Mouse (Mus musculus) liver (tissue): ENCODE measurements around the gene Col7a1.

ENCODE experiments used
- DNase-seq: peaks from one replicate; pipeline ENCODE4 v3.0.0-alpha.2; 2020; ENCODE audit warnings: mixed read lengths

Gene Col7a1

DNA sequence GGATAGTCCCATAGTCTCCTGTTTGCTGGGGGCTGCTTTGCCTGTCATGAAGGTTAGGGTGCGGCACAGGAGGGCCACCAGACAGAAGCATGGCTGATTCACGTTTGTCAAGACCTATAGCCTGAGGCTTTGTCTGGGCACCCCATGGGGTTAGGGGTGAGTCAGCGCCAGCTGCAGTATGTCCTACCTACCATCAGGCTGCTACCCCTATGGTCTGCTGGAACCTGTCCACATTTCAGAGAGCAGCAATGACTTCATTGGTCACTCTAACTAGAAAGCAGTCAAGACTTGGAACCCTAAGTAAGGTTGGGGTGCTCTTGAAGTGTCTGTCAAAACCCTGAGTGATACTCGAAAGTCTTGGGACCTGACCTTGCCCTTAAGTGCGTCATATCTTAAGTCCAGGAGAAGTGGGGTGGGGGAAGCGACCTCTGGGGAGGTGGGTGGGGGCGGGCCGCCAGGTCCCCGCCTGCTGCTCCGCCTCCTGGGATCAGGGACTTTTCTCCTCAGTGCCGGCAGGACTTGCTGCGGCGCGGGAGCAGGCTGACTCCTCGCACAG is at the start of gene Col7a1:
TSS of gene Col7a1 (plus strand) at position 506 of the 556 bp plus-strand sequence.
- no peak for DNase-seq

DNA sequence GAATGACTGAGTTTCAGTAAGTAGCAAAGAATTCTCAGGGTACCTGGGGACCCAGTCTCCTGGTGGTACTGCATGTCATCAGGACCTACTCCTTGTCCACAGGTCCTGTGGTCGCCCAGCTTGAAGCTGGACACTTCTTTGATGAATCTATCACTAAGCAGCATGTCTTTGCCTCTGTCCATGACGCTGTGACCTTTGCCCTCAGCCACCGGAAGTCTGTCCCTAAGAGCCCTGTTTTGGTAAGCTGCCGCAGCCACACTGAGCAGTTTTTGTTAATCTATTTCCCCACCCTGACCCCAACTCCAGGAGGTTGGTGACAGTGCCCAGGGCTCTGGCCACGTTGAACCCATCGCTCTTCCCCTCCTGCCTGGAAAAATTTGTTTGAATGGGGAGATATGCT is 41.1 kb upstream of the Col7a1 start:
- DNase-seq, result no peak

DNA sequence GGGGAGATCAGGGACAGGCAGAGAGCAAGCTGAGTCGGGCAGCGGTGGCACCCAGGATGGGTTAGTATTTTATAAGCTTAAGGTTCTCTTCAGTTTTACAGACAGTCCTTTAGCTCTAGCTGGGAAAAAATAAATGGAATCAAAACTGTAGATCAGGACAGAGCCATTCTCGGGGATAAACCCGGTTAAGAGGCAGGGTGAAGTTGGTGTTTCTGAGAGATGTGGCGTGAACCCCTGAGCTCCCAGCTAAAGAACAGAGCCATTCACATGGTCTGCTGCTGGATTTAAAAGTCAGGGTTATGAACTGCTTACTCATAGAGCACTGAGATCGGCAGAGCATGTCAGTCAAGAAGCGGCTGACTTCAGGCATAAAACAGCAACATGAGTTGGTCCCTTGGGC is 40.2 kb upstream of the Col7a1 start:
- no peak for DNase-seq

DNA sequence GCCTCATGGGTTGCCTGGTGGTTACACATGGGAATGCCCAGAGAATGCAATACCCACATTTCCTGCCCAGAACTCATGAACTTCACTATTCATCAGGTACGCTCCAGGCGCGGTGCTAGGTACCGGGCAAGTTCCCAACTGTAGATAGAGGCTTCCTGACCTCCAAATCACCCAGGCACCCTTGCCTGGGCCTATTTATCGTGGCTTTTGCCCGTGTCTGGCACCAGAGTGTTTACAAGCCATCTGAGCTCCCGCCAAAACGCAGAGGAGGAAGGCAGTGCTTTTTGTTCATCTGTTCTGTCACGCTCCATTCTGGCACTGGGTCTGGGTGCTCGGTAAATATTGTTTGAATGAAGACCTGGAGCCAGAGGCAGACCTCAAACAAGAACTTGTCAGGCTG is 39.8 kb upstream of the Col7a1 start:
- DNase-seq, result no peak

DNA sequence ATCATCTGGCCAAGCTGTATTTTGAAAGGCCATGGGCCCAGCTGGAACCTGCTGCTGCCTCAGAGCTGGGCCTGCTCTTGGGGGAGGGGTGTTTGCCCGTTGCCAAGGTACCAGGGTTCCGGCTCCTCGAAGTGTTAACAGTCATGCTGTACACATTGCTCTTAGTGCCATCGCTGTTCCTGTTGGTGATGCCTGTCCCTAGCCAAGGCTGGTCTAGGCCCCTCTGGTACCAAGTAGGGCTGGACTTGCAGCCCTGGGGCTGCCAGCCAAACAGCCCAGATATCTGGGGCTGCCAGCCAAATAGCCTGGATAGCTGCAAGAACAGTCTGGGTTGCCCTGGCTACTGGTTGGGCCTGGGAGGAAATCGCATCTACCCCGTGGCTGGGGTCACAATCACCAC is 38.9 kb upstream of the Col7a1 start, which contains the start of gene Tmem89:
TSS of gene Tmem89 (plus strand) at position 129 of the 400 bp plus-strand sequence.
- DNase-seq, result no peak

DNA sequence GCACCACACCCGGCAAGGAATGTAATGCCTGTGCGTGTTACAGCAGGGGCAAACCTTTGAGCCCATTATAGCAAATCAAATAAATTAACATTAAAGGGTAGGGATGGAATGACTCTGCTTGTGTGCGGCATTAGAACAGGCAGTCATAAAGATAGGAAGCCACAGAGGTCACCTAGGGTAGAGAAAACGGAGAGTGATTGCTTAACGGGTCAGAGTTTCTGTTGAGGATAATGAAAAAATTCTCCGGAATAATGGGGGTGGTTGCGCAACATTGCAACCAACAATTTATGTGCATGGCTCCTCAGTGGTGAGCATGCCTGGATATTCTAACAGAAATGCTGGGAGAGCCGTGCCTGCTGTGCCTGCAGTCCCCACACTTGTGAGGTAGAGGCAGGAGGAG is 27.5 kb upstream of the Col7a1 start:
- no peak for DNase-seq

DNA sequence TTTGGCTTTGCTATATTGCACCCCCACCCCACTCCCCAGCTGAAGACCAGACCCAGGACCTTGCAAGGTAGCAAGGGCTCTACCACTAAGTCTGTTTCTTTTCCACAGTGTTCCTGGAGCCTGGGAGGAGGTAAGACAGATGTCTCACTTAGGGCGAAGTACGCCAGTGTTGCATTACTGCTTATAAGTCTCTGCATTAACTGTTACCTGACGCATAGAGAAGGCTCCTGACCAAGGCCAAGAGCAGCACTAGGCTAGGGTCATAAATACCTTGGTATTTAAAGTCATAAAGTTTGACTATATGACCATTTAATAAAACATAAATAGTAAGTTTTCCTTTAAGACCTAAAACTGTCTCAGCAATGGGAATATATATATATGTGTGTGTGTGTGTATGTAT is 25.0 kb upstream of the Col7a1 start:
- DNase-seq, result no peak

DNA sequence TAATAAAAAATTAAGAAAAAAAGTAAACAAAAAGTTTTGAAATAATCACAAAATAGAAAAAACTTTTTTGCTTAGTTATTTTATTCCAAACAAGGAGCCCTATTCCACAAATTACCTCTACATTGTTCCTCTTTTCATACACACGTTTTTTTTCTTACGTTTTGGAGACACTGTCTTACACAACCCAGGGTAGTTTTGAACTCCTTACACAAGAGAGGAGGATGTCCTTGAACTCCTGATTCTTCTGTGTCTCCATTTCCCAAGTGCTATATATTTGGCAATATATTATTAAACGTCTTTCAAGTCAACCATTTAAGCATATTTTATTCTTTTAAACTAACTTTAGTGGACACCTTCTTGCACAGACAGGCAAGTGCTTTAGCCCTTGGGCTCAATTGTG is 17.4 kb upstream of the Col7a1 start:
- no peak for DNase-seq

DNA sequence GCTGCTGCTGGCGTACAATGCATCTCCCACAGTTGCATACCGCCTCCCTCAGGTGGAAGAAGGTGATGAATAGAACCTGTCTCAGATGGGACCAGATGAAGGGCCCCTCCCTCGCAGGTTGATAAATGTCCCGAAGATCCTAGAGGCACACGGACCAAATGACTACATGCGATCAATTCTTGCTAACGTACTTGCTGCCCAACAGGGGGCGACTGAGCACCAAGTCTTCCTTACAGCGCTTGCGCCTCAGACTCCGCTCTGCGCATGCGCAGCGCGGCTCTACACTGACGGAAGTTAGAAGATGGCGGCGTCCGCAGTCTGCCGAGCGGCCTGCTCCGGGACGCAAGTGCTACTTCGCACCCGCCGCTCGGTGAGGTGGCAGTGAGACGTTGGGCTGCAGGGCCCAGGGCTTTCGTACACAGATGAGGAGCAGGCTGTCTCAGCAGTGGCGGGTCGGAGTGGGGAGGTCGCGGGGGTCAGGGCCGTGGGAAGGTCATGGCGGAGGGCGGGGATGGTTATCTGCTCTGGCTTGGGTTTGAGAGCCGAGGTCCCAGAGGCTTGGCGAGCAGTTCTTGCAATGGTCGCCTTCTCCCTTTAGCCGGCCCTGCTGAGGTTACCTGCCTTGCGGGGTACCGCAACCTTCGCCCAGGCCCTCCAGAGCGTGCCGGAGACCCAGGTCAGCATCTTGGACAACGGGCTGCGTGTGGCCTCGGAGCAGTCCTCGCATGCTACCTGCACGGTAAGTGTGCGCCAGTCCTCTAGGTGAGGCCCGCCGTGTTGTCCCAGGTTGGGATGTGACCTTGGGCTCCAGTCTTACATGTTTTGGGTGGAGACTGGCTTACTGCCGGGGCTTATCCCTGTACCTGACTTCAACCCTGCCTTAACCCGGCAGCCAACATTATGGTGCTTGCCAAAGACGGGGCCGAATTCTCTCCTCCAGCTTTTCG is 16.7 kb upstream of the Col7a1 start, which contains the start of gene Uqcrc1:
TSS of gene Uqcrc1 (plus strand) at position 216 of the 947 bp plus-strand sequence.
- DNase-seq, result peak; percentile 98

DNA sequence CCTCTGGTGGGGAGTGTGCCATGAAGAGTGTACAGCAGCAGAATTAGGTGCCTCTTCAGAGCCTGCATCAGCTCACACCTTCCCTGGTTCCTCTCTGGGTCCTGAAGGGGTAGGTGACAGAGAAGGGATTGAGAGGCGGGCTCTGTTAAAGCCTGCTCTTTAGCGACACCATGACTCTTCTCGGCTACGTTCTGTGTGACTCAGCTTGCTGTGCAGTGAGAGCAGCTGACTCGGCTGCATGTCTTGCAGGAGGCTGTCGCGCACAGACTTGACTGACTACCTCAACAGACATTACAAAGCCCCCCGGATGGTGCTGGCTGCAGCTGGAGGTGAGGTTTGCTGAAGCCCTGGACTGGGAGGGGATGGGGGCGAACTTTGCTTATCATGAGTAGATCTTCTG is 8.3 kb upstream of the Col7a1 start:
- DNase-seq, result no peak

DNA sequence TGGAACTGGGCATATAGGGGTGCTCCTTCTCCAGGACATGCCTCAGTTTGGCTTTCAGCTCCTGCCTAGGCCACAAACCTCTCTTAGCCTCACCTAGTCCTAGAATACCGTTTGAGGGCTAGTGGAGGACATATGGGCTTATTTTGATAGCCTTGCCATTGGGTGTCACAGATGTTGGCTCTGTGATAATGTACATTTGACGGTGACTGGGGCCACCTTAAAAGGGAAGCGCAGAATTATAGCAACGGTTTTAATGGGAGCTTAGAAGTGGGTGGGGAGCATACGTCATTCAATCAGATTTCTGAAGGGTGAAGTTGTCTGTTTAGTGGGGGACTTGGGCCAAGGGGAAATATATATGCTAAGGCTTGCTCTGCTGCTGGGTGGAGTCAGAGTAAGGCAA is 7.8 kb upstream of the Col7a1 start:
- no peak for DNase-seq

DNA sequence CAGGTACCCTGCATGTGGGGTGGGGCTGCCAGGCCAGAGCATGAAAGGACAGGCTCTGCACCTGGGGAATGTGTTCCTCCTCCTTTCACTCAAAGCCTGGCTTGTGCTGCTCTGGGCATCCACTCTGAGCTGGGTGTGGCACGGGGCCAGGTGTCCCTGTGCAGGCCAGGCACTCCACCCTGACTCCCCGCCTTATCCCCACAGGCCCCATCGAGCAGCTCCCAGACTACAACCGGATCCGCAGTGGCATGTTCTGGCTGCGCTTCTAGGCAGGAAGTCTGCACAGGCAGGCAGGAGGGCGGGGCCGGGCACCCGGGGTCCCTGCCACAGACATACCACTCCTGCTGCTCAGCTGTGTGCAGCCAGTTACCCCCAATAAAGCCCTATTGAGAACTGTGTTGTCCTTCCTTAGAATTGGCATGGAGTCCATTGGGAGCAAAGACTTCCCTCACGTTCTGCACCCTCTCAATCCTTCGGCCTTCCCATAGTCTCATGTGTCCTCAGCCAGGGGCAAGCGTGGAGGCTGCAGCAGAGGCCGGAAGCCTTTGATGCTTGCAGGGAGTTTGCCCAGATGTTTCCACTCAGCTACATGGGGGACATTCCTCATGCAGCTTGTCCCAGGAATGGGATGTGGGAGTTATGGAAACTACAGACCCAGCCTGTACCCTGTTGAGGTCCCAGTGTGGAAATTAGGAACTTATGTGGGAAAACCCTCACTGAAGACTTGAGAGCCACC is 4.0 kb upstream of the Col7a1 start:
- no peak for DNase-seq

DNA sequence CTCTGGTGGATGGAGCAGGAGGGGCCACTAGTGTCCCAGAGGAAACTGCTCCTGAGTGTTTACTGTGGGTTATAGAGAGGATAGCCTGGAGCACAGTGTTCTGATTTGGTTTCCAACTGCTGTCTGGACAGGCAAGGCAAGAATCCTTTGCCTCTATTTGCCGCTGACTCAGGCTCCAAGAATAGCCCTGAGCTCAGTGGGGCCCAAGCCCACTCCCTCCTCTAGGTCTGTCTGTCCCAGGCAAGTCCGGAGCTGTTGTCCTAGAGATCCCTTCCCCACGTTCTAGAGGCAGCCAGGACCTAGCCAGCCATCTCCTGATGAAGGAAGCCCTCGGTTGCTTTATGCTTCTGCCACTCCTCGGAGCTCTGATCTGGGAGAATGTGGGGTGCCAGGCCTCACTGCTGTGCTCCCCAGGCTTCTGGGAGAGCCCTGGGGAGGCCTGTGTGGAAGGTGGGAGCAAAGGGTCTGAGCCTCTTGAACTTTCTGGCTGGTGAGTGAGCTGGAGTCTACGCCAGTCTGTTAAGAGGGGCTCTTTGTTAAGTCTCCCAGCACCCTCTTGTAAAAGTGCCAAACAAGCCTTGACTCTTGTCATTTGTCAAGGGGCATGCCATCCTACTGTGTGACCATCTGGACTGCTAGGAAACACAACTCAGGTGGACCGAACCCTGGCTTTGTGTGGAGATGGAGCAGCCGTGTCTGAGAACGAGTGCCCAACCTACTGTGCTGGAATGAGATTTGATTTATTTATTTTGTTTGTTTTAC is 3.2 kb upstream of the Col7a1 start:
- no peak for DNase-seq

DNA sequence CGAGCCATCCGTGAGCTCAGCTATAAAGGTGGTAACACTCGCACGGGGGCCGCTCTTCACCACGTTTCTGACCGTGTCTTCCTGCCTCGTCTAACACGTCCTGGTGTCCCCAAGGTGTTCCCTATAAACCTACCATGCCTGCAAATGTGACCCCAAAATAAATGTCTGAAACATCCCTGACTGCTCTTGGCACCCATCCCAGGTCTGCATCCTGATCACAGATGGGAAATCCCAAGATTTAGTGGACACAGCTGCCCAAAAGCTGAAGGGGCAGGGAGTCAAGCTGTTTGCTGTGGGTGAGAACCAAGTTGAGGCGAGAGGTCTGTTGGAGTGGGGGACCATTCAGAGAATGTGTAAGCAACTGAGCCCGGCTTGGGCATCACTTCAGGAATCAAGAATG is 1.9 kb downstream of the Col7a1 start:
- DNase-seq, result no peak

DNA sequence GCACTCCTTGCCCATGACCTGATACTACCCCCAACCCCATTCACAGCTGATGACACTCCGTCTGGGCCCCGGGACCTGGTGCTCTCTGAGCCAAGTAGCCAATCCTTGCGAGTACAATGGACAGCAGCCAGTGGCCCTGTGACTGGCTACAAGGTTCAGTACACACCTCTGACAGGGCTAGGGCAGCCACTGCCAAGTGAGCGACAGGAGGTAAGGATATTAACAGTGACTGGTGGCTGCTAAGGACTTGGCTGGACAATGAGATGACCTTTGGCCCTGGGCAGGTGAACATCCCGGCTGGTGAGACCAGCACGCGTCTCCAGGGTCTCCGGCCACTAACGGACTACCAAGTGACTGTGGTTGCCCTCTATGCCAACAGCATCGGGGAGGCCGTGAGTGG is 2.5 kb downstream of the Col7a1 start:
- DNase-seq, result no peak

DNA sequence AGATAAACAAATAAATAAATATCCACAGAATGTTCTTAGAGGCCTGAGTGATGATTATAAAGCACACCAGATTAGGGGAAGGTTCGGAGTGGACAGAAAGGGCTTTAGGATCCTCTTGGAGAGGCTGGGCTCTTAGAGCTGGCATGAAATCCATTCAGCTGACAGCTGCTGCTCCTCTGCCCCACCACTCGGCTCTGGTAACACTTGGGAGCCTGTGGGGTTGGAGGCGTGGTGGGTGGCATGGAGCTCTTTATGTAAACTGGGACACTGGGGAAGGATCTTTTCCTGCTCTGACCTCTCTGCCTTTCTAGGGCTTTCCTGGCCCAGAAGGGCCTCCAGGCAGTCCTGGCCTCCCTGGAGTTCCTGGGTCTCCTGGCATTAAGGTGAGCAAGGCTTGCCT is 10.2 kb downstream of the Col7a1 start:
- DNase-seq, result no peak

DNA sequence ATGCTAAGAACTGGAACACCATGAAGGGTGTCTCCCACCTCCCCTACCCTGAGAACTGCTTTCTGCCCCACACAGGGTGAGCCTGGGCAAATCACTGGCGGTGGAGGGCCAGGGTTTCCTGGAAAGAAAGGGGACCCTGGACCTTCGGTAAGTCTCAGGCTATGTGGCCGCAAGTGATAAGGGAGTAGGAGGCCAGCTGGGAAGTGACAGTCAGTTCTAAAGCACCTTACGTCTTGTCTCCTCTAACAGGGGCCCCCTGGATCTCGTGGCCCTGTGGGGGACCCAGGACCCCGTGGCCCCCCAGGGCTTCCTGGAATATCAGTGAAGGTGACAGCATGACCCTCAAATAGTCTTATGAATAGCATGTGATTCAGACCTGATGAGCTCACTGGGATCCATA is 11.0 kb downstream of the Col7a1 start:
- DNase-seq, result no peak

DNA sequence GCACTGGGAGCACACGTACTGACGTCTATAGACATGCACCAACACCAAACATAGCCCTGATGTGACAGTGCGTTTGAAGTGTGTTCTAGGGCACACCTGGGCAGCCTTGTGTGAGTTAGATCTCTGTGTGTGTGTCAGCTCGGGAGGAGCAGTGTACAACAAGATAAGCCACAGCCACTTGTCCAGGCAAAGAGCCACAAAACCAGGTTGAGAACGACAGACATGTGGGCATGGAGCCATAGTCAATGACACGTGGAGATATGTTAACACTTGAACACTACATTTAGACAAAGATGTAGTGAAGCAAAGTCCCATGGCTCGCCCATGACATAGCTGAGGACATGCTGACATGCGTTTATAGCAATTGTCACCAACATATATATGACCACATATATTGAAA is 17.2 kb downstream of the Col7a1 start:
- DNase-seq, result no peak

DNA sequence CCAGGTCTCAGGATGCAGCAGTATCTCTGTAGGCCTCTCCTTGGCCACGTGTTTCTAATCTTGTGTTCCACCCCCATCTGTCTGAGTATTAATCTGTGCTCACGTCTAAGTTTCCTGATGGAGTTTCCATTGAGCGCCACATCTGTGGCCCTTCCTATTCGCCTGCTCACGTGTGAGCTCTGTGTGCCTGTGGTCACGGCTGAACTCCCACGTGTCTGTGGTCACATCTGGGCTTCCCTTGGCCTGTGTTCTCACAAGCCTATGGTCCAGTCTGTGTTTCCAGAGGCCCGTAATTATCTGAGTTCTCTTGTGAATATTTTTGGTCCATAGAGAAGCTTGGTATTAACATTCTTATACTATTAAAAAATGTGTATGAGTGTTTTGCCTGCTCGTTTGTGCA is 23.1 kb downstream of the Col7a1 start:
- DNase-seq, result no peak

DNA sequence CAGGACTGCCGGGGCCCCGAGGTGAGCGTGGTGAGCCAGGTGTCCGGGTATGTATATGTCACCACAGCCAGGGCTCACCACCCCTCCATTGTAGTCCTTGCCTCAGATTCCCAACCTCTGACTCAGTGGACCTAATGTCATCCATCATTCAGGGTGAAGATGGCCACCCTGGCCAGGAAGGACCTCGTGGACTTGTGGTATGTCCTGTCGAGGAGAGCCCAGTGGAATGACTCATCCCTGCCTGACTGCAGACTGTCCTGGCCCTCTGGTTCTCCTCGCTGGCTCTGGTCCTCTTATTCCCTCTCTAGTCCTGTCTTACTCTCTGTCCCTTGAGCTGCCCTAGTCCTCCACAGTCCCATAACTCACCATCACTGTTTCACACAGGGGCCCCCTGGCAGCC is 24.6 kb downstream of the Col7a1 start:
- no peak for DNase-seq

DNA sequence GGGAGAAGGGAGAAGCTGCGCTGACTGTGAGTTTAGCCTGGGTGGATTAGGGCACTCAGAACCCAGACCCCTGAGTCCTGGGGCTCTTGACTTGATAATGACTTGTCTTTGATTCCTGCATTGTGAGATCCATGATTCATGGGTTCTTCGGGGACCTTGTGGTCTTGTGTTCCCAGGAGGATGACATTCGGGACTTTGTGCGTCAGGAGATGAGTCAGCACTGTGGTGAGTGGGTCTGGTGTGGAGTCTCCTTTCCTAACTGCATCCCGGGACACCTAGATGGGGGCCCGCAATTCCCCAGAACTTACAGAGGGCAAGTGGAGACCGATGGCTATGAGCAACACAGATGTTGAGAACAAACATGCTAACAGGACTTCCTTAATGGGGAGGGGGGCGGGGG is 29.1 kb downstream of the Col7a1 start:
- no peak for DNase-seq

DNA sequence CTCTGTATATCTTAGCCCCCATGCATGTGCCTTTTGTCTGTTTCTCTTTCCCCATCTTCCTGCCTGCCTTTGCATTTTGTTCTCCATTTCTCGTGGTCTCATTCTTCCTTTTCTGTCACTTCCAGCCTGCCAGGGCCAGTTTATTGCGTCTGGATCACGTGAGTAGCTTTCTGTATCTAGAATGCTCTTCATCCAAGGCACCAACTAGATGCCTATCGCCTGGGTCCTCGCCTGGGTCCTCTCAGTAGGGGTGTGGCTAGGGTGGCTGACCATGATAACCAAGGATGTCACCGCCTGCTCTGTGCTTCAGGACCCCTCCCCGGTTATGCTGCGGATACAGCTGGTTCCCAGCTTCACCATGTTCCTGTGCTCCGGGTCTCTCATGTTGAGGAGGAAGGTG is 29.8 kb downstream of the Col7a1 start:
- peak; percentile 69 for DNase-seq

DNA sequence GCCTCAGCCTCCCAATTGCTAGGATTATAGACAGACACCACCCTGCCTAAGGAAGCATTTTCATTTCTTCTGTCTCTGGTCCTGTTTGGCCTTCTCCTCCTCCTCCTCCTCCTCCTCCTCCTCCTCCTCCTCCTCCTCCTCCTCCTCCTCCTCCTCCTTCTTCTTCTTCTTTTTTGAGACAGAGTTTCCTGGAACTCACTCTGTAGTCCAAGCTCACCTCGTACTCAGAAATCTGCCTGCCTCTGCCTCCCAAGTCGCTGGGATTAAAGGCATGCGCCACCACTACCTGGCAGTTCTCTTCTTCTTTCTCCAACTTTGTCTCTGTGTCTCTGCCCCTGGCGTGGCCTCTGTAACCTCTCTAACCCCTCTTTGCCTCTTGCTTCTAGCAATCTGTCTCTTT is 32.3 kb downstream of the Col7a1 start, which contains the start of gene Ucn2:
TSS of gene Ucn2 (plus strand) at position 301 of the 400 bp plus-strand sequence.
- DNase-seq, result no peak
